Mouse (Mus musculus) erythroblast, adult 5-6 weeks (primary cell): Measurements from ENCODE around the gene Dct. TPM values are rescaled to one million over a fixed set of nuclear protein-coding genes. Genes with fewer than 3 reads are reported as not detected.

ENCODE experiments used
- total RNA-seq, 2 experiments: library from RNA; stranded (forward) in 1 of 2; stranded (reverse) in 1 of 2; fragments of 150-400 nt in 1 of 2; fragments of 200-764, 138-1000 nt in 1 of 2; gene quantifications; 2 replicates each; pipeline versions ENCODE4 v1.2.3 to v1.2.4; 2015 to 2017; ENCODE audit warnings: low replicate concordance in 2 of 2

Gene Dct
- total RNA-seq, 2 experiments from 2014 or later: 0.09 to 0.38 TPM

Other genes with a start within 250 kb of the Dct start
- gene Tgds, start 80.5 kb upstream of the Dct start, total RNA-seq (2015; ENCODE audit: low replicate concordance): 3.3 and 5.6 TPM in 2 replicates
- 3.2 and 10.6 TPM in 2 replicates for gene Tgds, start 80.5 kb upstream of the Dct start, total RNA-seq (2017; ENCODE audit: low replicate concordance)
- gene Gpr180, start 84.9 kb upstream of the Dct start, total RNA-seq (2015; ENCODE audit: low replicate concordance): 6.1 TPM in 1 of 2 replicates, not detected in the other
- gene Gpr180, start 84.9 kb upstream of the Dct start, total RNA-seq (2017; ENCODE audit: low replicate concordance): 1.3 and 2.0 TPM in 2 replicates
- gene Sox21, start 184.8 kb upstream of the Dct start, total RNA-seq (2015; ENCODE audit: low replicate concordance): not detected in 2 replicates
- gene Sox21, start 184.8 kb upstream of the Dct start, total RNA-seq (2017; ENCODE audit: low replicate concordance): not detected in 2 replicates
- not detected in 2 replicates for gene Gm9376, start 214.7 kb upstream of the Dct start, total RNA-seq (2015; ENCODE audit: low replicate concordance)
- not detected in 2 replicates for gene Gm9376, start 214.7 kb upstream of the Dct start, total RNA-seq (2017; ENCODE audit: low replicate concordance)